Mouse (Mus musculus): Measurements from ENCODE around the gene Spp1. TPM values are rescaled to one million over a fixed set of nuclear protein-coding genes. Genes with fewer than 3 reads are reported as not detected.

Spp1 gene
- polyA plus RNA-seq, 1 experiment from 2014 or later, result 2.6 TPM

- no peaks in the 10 kb centered on the region for H3K9me3 ChIP-seq (replicated peaks)
- WGBS (ENCODE audit: insufficient replicate concordance), result 23% methylated on average over 3 of the region's 3 CpGs
- no peak overlapping the region for H3K27ac ChIP-seq
- no peaks in the 10 kb centered on the region for H3K4me1 ChIP-seq
- no peak overlapping the region for H3K4me3 ChIP-seq
- no peak overlapping the region for H3K9ac ChIP-seq
- H3K36me3 ChIP-seq, result no peaks in the 10 kb centered on the region
- ATAC-seq, result no peak
- no peaks in the 10 kb centered on the region for H3K27me3 ChIP-seq (replicated peaks)
- H3K4me2 ChIP-seq, result no peak overlapping the region
Observed at GRCm38 (mm10) chr5:104406756-104407155, 28.2 kb upstream of the Spp1 start.

DNA sequence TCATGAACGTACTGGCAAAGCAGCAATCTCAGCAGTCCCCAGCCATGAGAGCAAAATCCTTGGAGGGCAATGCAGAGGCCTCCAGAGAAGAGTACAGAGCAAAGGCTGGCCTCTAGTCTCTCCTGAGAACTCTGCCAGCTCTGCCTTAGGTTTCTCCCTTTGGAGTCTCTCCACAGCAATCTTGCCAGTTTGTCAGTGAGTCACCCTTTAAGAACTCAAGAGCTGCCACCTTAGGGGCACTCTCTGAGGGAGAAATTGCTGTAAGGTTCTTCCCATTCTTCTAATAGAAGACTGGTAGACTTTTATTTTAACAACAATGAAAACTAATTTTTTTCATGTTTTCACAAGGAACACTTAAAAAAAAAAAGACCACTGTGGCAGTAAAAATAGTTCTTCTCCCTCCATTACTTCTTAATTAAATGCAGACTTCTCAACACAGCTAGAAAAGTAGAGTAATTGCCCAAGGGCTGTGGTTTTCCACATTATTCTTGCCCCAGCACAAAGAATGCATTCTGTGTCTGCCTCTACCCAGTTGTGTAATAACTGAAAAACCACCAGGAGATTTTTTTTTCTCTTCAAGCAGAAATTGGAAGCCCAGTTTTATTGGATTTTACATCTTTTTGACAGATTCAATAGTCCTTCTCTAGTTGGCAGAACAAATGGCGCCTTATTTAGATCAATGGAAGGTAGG lies 27.2 kb upstream of the Spp1 start:
- 49% methylated on average over 2 of the region's 2 CpGs for WGBS (ENCODE audit: insufficient replicate concordance)
- no peak for ATAC-seq
- no peaks in the 10 kb centered on the region for H3K4me1 ChIP-seq
- no peaks in the 10 kb centered on the region for H3K27me3 ChIP-seq (replicated peaks)
- no peaks in the 10 kb centered on the region for H3K36me3 ChIP-seq
- no peak overlapping the region for H3K4me3 ChIP-seq
- H3K27ac ChIP-seq, result no peak overlapping the region
- no peak overlapping the region for H3K9ac ChIP-seq
- no peak overlapping the region for H3K4me2 ChIP-seq
- H3K9me3 ChIP-seq (replicated peaks), result no peaks in the 10 kb centered on the region

DNA sequence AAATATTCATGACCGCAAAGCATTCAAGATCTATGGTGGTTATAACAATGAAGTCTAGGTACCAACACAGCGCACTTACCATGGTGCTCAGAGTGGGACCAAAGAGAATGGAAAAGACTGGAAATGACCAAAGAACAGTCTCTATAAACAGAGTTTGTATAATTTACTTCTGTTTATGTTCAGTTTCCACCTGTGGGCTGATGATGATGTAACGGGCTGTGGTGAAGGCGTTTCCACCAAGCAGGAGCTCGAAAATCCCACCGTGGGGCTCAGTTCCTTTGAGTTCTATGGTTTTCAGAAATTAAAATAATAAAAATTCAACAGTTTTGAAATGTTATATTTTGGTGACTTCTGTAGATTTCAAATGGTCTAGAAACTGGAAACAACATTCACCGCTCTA lies 26.4 kb upstream of the Spp1 start:
- no peak overlapping the region for H3K4me2 ChIP-seq
- H3K27ac ChIP-seq, result no peak overlapping the region
- H3K4me1 ChIP-seq, result no peaks in the 10 kb centered on the region
- H3K4me3 ChIP-seq, result no peak overlapping the region
- ATAC-seq, result no peak
- no peaks in the 10 kb centered on the region for H3K27me3 ChIP-seq (replicated peaks)
- H3K36me3 ChIP-seq, result no peaks in the 10 kb centered on the region
- WGBS (ENCODE audit: insufficient replicate concordance), result 80% methylated on average over 7 of the region's 7 CpGs
- no peaks in the 10 kb centered on the region for H3K9me3 ChIP-seq (replicated peaks)
- H3K9ac ChIP-seq, result no peak overlapping the region

DNA sequence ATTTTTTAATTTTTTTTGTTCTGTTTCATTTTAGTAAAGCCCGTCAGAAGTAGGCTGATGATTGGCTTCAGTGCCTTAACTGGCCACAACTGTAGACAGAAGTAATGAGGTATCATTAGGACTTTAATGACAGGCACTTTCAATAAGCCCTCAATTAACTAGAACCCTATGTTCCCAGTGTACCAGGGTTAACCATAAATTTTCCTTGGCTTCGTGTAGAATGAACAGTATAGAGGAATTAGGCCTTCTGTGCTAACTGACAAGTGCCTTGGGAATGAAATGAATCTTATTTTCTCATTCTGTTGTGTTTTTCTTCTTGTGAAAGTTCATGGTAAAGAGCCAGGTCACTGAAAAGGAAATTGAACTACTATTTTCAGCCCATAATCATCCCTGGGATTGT lies 18.9 kb upstream of the Spp1 start:
- H3K4me1 ChIP-seq, result no peaks in the 10 kb centered on the region
- H3K4me2 ChIP-seq, result no peak overlapping the region
- no peak for ATAC-seq
- no peaks in the 10 kb centered on the region for H3K9me3 ChIP-seq (replicated peaks)
- no peak overlapping the region for H3K9ac ChIP-seq
- no peaks in the 10 kb centered on the region for H3K27me3 ChIP-seq (replicated peaks)
- no peak overlapping the region for H3K27ac ChIP-seq
- H3K36me3 ChIP-seq, result no peaks in the 10 kb centered on the region
- H3K4me3 ChIP-seq, result no peak overlapping the region
- WGBS (ENCODE audit: insufficient replicate concordance), result 58% methylated on average over 2 of the region's 2 CpGs

GRCm38 (mm10) chr5:104417028-104417427 lies 17.9 kb upstream of the Spp1 start:
- no peaks in the 10 kb centered on the region for H3K27me3 ChIP-seq (replicated peaks)
- 52% methylated on average over 3 of the region's 3 CpGs for WGBS (ENCODE audit: insufficient replicate concordance)
- no peak for ATAC-seq

GRCm38 (mm10) chr5:104417721-104418120 lies 17.2 kb upstream of the Spp1 start:
- H3K9ac ChIP-seq, result no peak overlapping the region
- H3K4me2 ChIP-seq, result no peak overlapping the region
- H3K9me3 ChIP-seq (replicated peaks), result no peaks in the 10 kb centered on the region
- H3K36me3 ChIP-seq, result no peaks in the 10 kb centered on the region
- no peak overlapping the region for H3K4me3 ChIP-seq
- no peaks in the 10 kb centered on the region for H3K27me3 ChIP-seq (replicated peaks)
- no peaks in the 10 kb centered on the region for H3K4me1 ChIP-seq
- ATAC-seq, result no peak
- H3K27ac ChIP-seq, result no peak overlapping the region
- 69% methylated on average over 1 of the region's 1 CpGs for WGBS (ENCODE audit: insufficient replicate concordance)

More at GRCm38 (mm10) chr5:104417028-104417427, 17.9 kb upstream of the Spp1 start:
- no peaks in the 10 kb centered on the region for H3K9me3 ChIP-seq (replicated peaks)
- H3K4me2 ChIP-seq, result no peak overlapping the region
- no peak overlapping the region for H3K4me3 ChIP-seq
- H3K27ac ChIP-seq, result no peak overlapping the region
- no peaks in the 10 kb centered on the region for H3K36me3 ChIP-seq
- H3K4me1 ChIP-seq, result no peaks in the 10 kb centered on the region
- no peak overlapping the region for H3K9ac ChIP-seq

- ATAC-seq, result no peak
- H3K9ac ChIP-seq, result no peak overlapping the region
- H3K9me3 ChIP-seq (replicated peaks), result no peaks in the 10 kb centered on the region
- H3K36me3 ChIP-seq, result no peaks in the 10 kb centered on the region
- H3K4me3 ChIP-seq, result no peak overlapping the region
- no peak overlapping the region for H3K27ac ChIP-seq
- H3K27me3 ChIP-seq (replicated peaks), result no peaks in the 10 kb centered on the region
- no peaks in the 10 kb centered on the region for H3K4me1 ChIP-seq
- 49% methylated on average over 2 of the region's 2 CpGs for WGBS (ENCODE audit: insufficient replicate concordance)
- H3K4me2 ChIP-seq, result no peak overlapping the region
Observed at GRCm38 (mm10) chr5:104422039-104422438, 12.9 kb upstream of the Spp1 start.

- no peaks in the 10 kb centered on the region for H3K4me1 ChIP-seq
- H3K9ac ChIP-seq, result no peak overlapping the region
- H3K27ac ChIP-seq, result no peak overlapping the region
- H3K4me3 ChIP-seq, result no peak overlapping the region
- H3K4me2 ChIP-seq, result no peak overlapping the region
- 77% methylated on average over 3 of the region's 3 CpGs for WGBS (ENCODE audit: insufficient replicate concordance)
- H3K36me3 ChIP-seq, result no peaks in the 10 kb centered on the region
- no peaks in the 10 kb centered on the region for H3K27me3 ChIP-seq (replicated peaks)
- ATAC-seq, result no peak
- H3K9me3 ChIP-seq (replicated peaks), result no peaks in the 10 kb centered on the region
Observed at GRCm38 (mm10) chr5:104423861-104424260, 11.1 kb upstream of the Spp1 start.

DNA sequence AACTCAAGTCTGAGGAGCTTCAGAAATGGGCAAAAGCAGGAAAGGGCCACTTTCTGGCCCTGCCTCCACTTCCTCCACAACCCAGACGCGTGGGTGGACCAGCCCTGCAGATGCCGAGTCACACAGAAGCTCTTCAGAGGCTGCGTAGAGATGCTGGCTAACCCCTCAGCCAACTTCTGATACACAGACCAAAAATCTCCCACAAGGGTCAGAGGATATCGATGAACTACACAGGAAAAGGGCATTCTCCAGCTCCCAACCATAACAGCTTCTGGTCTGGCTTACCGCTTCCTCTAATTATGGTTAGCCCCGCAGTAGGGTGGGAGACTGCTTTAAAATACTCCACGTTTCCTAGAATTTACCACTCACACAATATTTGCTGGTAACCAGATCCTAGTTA lies 9.0 kb upstream of the Spp1 start:
- no peak for ATAC-seq
- H3K4me2 ChIP-seq, result no peak overlapping the region
- H3K27me3 ChIP-seq (replicated peaks), result no peaks in the 10 kb centered on the region
- no peak overlapping the region for H3K27ac ChIP-seq
- WGBS (ENCODE audit: insufficient replicate concordance), result 27% methylated on average over 8 of the region's 8 CpGs
- no peak overlapping the region for H3K9ac ChIP-seq
- no peaks in the 10 kb centered on the region for H3K36me3 ChIP-seq
- no peak overlapping the region for H3K4me3 ChIP-seq
- no peaks in the 10 kb centered on the region for H3K9me3 ChIP-seq (replicated peaks)
- H3K4me1 ChIP-seq, result no peaks in the 10 kb centered on the region

- H3K9ac ChIP-seq, result no peak overlapping the region
- H3K4me2 ChIP-seq, result no peak overlapping the region
- no peaks in the 10 kb centered on the region for H3K27me3 ChIP-seq (replicated peaks)
- ATAC-seq, result no peak
- H3K36me3 ChIP-seq, result no peaks in the 10 kb centered on the region
- no peak overlapping the region for H3K4me3 ChIP-seq
- no peaks in the 10 kb centered on the region for H3K4me1 ChIP-seq
- no peak overlapping the region for H3K27ac ChIP-seq
- no peaks in the 10 kb centered on the region for H3K9me3 ChIP-seq (replicated peaks)
- WGBS (ENCODE audit: insufficient replicate concordance), result 25% methylated on average over 12 of the region's 12 CpGs
Observed at GRCm38 (mm10) chr5:104432886-104433285, 2.0 kb upstream of the Spp1 start.

DNA sequence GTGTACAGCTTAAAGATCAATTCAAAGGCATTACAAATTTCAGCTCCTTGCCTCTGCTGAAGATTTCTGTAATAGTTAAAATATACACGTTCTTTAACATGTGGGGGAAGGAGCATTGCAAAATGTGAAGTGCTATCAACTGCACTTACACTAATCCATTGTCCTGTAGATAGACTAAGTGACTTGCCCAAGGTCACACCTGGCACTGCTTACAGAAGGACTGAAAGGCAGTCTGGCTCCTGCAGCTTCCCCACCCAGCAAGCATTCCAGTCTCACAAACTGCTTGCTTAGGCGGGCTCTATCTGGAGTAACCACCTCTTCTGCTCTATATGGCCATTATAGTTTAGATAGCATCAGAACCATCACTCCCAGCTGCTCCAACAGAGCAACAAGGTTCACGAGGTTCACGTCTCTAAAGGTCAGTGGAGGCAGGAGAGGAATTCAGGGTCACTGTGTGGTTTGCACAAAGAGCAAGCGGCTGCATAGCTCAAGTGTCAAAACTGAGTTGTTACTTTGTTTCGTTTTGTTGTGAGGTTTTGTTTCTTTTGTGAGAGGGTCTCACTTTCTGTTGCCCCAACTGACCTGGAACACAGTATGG lies 851 bp upstream of the Spp1 start:
- no peak overlapping the region for H3K4me2 ChIP-seq
- no peaks in the 10 kb centered on the region for H3K9me3 ChIP-seq (replicated peaks)
- no peaks in the 10 kb centered on the region for H3K4me1 ChIP-seq
- no peaks in the 10 kb centered on the region for H3K27me3 ChIP-seq (replicated peaks)
- no peak overlapping the region for H3K27ac ChIP-seq
- no peak overlapping the region for H3K4me3 ChIP-seq
- no peaks in the 10 kb centered on the region for H3K36me3 ChIP-seq
- 33% methylated on average over 6 of the region's 6 CpGs for WGBS (ENCODE audit: insufficient replicate concordance)
- H3K9ac ChIP-seq, result no peak overlapping the region
- no peak for ATAC-seq

DNA sequence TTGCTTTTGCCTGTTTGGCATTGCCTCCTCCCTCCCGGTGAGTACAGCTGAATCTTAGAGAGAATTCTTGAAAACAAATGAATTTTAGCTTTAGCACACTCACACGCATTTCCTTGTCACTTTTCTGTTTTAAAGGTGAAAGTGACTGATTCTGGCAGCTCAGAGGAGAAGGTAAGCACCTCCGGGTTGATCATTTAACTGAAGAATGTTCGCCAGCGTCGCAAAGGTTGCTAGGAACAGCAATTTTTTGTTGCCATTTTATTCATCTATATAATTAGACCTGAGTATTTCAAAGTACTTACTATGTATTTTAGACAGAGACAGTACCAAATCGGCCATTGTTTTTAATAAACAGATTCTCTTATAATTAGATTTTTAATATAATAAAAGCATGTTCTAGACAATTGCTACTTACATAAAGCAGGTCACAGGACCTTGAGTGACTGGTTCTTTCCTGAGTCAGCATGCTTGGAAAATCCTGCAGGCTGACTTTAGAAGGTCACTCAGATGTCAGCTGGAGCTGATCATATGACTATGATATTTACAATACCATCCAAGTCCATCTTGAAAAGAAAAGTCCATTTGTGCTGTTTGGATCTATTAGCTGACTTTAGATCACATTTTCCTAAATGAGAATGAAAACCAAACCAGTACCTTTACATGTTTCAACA lies 1.6 kb downstream of the Spp1 start:
- no peak overlapping the region for H3K4me3 ChIP-seq
- no peaks in the 10 kb centered on the region for H3K4me1 ChIP-seq
- no peaks in the 10 kb centered on the region for H3K36me3 ChIP-seq
- no peak overlapping the region for H3K27ac ChIP-seq
- no peak overlapping the region for H3K9ac ChIP-seq
- ATAC-seq, result no peak
- H3K9me3 ChIP-seq (replicated peaks), result no peaks in the 10 kb centered on the region
- 66% methylated on average over 7 of the region's 7 CpGs for WGBS (ENCODE audit: insufficient replicate concordance)
- H3K27me3 ChIP-seq (replicated peaks), result no peaks in the 10 kb centered on the region
- no peak overlapping the region for H3K4me2 ChIP-seq

Measured in liver, embryonic 12.5 days (tissue).